Mouse (Mus musculus) bone marrow, adult 2 months (tissue): Measurements from ENCODE around the gene Pcdh8. TPM values are rescaled to one million over a fixed set of nuclear protein-coding genes. Genes with fewer than 3 reads are reported as not detected.

ENCODE experiments used
- H3K27ac ChIP-seq: fragments of 200-500 bp; 2 replicates; pipeline ENCODE4 v1.5.1; 2012; ENCODE audit warnings: low read depth, mild to moderate bottlenecking, control low read depth, inconsistent platforms, low read length; ENCODE audit not compliant: control insufficient read depth, poor library complexity, insufficient read depth
- H3K4me1 ChIP-seq: fragments of 200-500 bp; 2 replicates; pipeline ENCODE4 v1.6.1; 2011; ENCODE audit warnings: low read length; ENCODE audit not compliant: control insufficient read depth, insufficient read depth
- H3K4me3 ChIP-seq: fragments of 200-500 bp; replicated peaks from 2 replicates; pipeline ENCODE3; 2011; ENCODE audit warnings: mild to moderate bottlenecking, low read depth, low read length, control low read depth; ENCODE audit not compliant: control insufficient read depth
- CTCF ChIP-seq: fragments of 200-500 bp; IDR thresholded peaks from 2 replicates; pipeline ENCODE4 v1.5.1; 2011; ENCODE audit warnings: low read length, control low read depth; ENCODE audit not compliant: control insufficient read depth, insufficient read depth
- POLR2A ChIP-seq: fragments of 200-500 bp; IDR thresholded peaks from 2 replicates; pipeline ENCODE4 v1.6.1; 2011; ENCODE audit warnings: low read depth, mild to moderate bottlenecking, control low read depth, low read length, borderline replicate concordance; ENCODE audit not compliant: control insufficient read depth
- WGBS: fragments of 180-500 bp; shearing (Covaris S2); methylation state at CpG from one replicate; pipeline ENCODE4 v1.1.7; 2018; 5-methylcytosine and 5-hydroxymethylcytosine counted together
- polyA plus RNA-seq: library from polyadenylated mRNA; stranded (reverse); fragments of >200 nt; gene quantifications from 2 replicates; pipeline ENCODE4 v1.2.4, GENCODE M21; 2011; ENCODE audit warnings: low replicate concordance; ENCODE audit not compliant: missing spikeins, insufficient read depth, insufficient read length

The Pcdh8 gene
- polyA plus RNA-seq, 1 experiment: not detected

DNA sequence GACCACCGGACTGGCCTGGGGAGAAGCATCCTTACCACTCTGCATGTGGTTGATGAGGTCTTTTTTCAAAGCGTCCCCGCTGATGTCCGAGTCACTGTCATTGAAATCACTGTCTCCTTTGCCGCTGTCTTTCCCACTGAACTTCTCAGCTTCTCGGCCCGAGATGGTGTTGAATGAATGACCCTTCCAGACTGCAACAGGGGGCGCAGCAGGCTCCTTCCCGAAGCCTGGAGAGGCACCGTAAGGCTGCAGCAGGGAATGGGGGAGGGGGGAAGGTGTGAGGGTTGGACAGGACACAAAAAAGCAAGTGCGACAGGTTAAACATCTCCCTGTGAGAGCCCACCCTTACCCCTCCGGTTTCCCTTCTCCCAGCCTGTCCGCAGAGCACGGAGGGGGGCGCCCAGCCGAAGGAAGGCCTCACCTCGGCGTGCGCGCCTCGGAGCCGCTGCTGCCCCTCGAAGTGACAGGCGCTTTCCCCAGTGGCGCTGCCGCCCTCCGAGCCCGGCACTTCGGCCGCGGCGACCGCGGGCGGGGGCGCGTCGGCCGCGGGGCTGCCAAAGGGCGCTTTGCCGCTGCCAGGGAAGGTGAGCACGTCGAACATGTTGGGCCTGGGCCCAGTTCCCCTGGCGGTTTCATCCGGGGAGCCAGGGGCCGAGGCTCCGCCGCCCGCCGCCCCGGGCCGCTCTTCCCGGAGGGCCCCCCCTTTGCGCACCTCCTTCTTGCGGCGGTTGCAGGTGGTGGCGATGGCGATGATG, 2.9 kb downstream of the Pcdh8 start:
- no peak overlapping the region for H3K27ac ChIP-seq
- H3K4me1 ChIP-seq: no peaks in the 10 kb centered on the region; the same call in 1 of the 2 replicates
- WGBS: 9% methylated on average over 59 of the region's 59 CpGs
- H3K4me3 ChIP-seq: no peak overlapping the region
- TF ChIP-seq POLR2A (no peak), CTCF (no peak)

DNA sequence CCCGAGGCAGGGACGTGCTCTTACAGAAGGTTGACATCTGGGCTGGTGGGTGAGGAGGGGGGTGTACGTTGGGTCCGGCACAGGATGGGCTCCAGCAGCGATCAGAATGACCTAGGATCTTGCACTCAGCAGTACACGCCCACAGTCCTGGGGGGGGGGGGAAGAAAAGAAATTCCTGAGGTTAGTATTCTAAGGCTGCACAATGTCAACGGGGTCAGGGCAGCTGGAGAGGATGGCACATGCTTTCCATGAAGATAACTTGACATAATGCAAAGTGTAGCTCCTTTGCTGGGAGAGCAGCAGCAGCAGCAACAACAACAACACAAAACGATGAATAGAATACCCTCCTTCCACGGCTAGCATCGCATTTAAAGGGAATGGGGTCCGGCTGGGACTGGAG, 3.5 kb downstream of the Pcdh8 start:
- H3K4me3 ChIP-seq: no peak overlapping the region
- no peak overlapping the region for H3K27ac ChIP-seq
- TF ChIP-seq CTCF (no peak), POLR2A (no peak)
- H3K4me1 ChIP-seq: no peaks in the 10 kb centered on the region; the same call in 1 of the 2 replicates
- 16% methylated on average over 11 of the region's 11 CpGs for WGBS

DNA sequence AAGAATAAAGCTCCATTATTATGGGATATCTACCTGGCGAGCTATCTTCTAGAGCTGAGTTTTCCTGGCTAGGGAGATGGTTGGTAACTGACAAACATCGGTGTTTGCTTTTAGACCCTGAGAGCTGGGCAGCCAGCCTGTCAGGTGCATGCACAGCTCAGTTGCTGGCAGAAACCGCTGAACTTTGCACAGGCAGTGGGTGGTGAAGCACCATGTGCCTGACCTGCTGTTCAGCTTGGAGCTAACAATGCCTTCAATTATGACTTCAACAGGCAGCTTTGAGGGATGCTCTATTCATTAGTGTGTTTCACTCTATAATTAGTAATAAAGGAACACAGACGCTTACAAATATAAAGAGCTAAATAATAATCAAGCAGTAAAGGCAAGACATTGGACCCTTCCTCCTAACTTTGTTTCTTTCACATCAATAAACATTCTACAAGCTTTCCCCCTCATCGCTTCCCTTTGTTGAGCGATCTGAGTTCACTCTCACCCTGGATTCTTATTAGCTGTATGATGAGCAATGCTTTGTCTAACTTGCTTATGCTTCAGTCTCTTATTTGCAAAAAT, 5.8 kb downstream of the Pcdh8 start:
- WGBS: 73% methylated on average over 6 of the region's 6 CpGs
- Histone ChIP-seq H3K4me1 (no peaks in the 10 kb centered on the region; the same call in 1 of the 2 replicates), H3K27ac (no peak overlapping the region), H3K4me3 (no peak overlapping the region)
- TF ChIP-seq POLR2A (no peak), CTCF (no peak)

DNA sequence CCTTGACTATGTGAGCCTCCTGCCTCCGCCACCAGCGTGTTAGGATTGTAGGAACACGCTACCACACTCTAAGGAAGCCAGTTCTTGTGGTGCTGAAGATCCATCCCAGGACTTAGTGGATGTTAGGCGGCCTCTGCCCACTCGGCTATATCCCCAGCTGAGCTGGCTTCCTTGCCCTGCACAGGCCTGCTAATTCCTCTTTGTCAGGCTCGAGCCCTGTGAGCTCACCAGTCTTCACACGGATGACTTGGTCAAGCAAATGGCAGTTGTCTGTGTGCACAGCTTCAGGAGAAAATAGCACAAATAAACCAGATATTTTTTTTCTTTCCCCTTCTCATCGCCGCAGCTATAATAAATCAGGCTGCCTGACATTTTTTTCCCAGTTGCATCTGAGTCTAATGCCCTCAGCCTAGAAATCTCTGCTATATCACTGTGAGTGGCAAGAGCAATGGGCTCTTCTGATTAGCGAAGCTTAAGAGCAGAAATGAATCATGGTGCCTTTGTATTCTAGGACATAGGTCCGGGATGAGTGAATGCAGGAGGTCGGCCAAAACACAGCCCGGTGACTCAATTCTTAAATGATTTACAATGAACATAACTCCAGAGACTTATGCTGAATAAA, 16.4 kb downstream of the Pcdh8 start:
- 67% methylated on average over 13 of the region's 13 CpGs for WGBS
- no peak for TF ChIP-seq POLR2A

DNA sequence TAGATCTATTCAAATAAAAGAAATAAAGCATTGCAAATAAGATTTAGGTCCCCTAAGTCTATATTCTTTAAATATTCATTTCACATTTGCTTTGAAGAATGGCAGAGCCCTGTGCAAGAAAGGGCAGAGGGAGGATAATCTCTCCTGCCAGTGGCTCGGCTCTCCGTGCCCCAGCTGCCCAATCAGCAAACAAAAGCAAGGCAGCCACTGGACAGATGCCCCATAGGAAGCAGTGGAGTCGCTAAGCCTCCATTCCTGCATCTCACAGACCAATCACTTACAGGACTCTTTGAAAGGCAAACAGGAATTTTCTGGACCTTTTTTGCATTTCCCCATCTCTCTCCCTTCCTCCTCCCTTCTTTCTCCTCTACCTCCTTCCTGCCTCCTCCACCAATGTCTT, 17.0 kb downstream of the Pcdh8 start:
- TF ChIP-seq CTCF (no peak), POLR2A (no peak)
- H3K27ac ChIP-seq: no peak overlapping the region
- WGBS: 59% methylated on average over 3 of the region's 3 CpGs
- H3K4me3 ChIP-seq: no peak overlapping the region
- H3K4me1 ChIP-seq: no peaks in the 10 kb centered on the region

More for the DNA sequence above, 16.4 kb downstream of the Pcdh8 start:
- Histone ChIP-seq H3K27ac (no peak overlapping the region), H3K4me1 (no peaks in the 10 kb centered on the region), H3K4me3 (no peak overlapping the region)

DNA sequence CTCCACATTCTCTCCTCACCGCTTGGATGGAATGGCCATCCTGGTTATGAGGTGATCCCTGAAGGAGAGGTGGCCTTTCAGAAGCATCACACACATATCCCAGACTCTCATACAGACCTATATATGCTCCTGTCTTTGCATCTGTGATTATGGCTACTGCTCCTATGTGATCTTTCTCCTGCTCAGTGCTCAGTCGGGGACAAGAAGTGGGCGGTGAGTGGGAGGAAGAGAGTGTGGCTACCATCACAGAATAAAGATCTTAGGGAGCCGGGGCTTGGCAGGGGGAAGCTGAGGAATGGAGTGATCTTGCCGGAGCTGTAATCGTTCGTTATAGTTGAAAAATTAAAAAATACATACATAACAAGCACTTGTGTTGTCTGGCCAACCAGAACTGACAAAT, 17.4 kb downstream of the Pcdh8 start:
- TF ChIP-seq CTCF (no peak), POLR2A (no peak)
- H3K27ac ChIP-seq: no peak overlapping the region
- H3K4me3 ChIP-seq: no peak overlapping the region
- WGBS: 80% methylated on average over 7 of the region's 7 CpGs
- no peaks in the 10 kb centered on the region for H3K4me1 ChIP-seq

DNA sequence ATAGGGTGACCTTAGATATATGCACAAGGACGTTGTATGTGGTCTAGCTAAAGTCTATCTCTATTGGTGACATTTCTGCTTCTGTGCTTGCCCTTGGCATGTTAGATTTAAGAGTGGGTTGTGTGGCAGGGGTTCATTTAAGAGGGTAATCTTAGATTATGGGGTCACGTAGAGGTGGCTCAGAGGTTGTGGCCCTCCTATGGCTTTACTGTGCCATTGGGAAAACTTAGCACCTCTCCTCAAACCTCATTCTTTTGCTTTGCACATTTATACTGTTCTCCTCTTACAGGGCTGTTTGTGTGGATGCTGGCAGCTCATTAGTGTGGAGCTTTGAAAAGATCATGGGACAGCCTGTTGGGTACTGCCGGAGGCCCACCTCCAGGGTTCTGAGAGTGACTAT, 30.6 kb downstream of the Pcdh8 start:
- 73% methylated on average over 3 of the region's 3 CpGs for WGBS
- Histone ChIP-seq H3K27ac (no peak overlapping the region), H3K4me1 (no peaks in the 10 kb centered on the region), H3K4me3 (no peak overlapping the region)
- no peak for TF ChIP-seq POLR2A
- no peak for TF ChIP-seq CTCF

DNA sequence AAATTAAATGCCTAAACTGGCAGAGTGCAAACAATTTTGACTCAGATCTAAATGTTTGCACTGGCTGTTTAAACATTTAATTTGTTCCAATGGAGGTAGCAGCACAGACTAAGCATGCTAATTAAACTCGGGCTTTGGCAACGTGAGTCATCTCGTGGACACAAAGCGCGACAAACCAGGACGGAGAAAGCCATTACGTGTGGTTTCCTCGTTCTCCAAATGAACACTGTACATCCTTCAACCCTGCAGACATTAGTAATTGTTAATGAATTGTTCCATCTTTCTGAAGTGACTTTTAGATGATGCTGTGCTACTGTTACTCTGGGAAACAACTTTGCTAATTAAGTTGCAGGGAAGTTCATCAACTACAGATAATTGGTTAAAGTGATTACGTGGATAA, 32.7 kb downstream of the Pcdh8 start:
- Histone ChIP-seq H3K4me3 (no peak overlapping the region), H3K4me1 (no peaks in the 10 kb centered on the region), H3K27ac (no peak overlapping the region)
- 79% methylated on average over 9 of the region's 9 CpGs for WGBS
- TF ChIP-seq POLR2A (no peak), CTCF (no peak)
